Mouse (Mus musculus) small intestine, adult 2 months (tissue): ENCODE measurements around the gene Erbb3. TPM values are rescaled to one million over a fixed set of nuclear protein-coding genes. Genes with fewer than 3 reads are reported as not detected.
"Not testable (repeated sequence)": the region's sequence is repeated elsewhere in the genome, so short reads cannot be mapped to it uniquely, and the experiment has no call there.

ENCODE experiments used
- H3K27ac ChIP-seq: fragments of 200-500 bp; 2 replicates; pipeline ENCODE4 v1.5.1; 2012; ENCODE audit warnings: low read depth, low read length, control low read depth, inconsistent platforms; ENCODE audit not compliant: insufficient read depth
- H3K27me3 ChIP-seq: fragments of 200-500 bp; 2 replicates; pipeline ENCODE4 v1.6.1; 2012; ENCODE audit warnings: mild to moderate bottlenecking, moderate library complexity, low read length, inconsistent platforms; ENCODE audit not compliant: control insufficient read depth, insufficient read depth
- H3K36me3 ChIP-seq: fragments of 200-500 bp; 2 replicates; pipeline ENCODE4 v1.6.1; 2012; ENCODE audit warnings: mild to moderate bottlenecking, low read length, control low read depth, inconsistent platforms; ENCODE audit not compliant: control insufficient read depth, insufficient read depth
- H3K4me1 ChIP-seq: fragments of 200-500 bp; 2 replicates; pipeline ENCODE4 v1.6.1; 2012; ENCODE audit warnings: low read length, inconsistent platforms, mixed read lengths; ENCODE audit not compliant: control insufficient read depth, insufficient read depth, insufficient read length
- H3K4me3 ChIP-seq: fragments of 200-500 bp; 2 replicates; pipeline ENCODE4 v1.5.1; 2012; ENCODE audit warnings: low read depth, mild to moderate bottlenecking, control low read depth, inconsistent platforms, low read length, moderate library complexity
- CTCF ChIP-seq: fragments of 200-500 bp; IDR thresholded peaks from 2 replicates; pipeline ENCODE4 v1.5.1; 2012; ENCODE audit warnings: low read depth, mild to moderate bottlenecking, control low read depth, inconsistent platforms, low read length, moderate library complexity, mixed read lengths; ENCODE audit not compliant: insufficient replicate concordance, insufficient read length; ENCODE audit errors: extremely low read depth
- POLR2A ChIP-seq: fragments of 200-500 bp; IDR thresholded peaks from 2 replicates; pipeline ENCODE4 v1.6.1; 2012; ENCODE audit warnings: low read depth, mild to moderate bottlenecking, control low read depth, inconsistent platforms, low read length, moderate library complexity
- WGBS: fragments of 180-500 bp; shearing (Covaris S2); methylation state at CpG from one replicate; pipeline ENCODE4 v1.1.7; 2018; 5-methylcytosine and 5-hydroxymethylcytosine counted together
- polyA plus RNA-seq: library from polyadenylated mRNA; depleted of rRNA; stranded (reverse); fragments of >200 nt; gene quantifications from 2 replicates; pipeline ENCODE4 v1.2.3, GENCODE M21; 2012

Gene Erbb3
- polyA plus RNA-seq, 1 experiment: 127 TPM

- Histone ChIP-seq H3K4me1 (peaks cover 2% of the 10 kb centered on the region; the same call in 1 of the 2 replicates), H3K27ac (peak within 1 kb of the TSS; percentile 73), H3K27me3 (no peaks in the 10 kb centered on the region), H3K36me3 (peaks cover 13% of the 10 kb centered on the region), H3K4me3 (peak within 1 kb of the TSS; percentile 85)
- WGBS: under 1% methylated on average over 31 of the region's 31 CpGs
- TF ChIP-seq POLR2A (peak; percentile 95), CTCF (no peak)
Measured at GRCm38 (mm10) chr10:128548947-128549681, 40.3 kb downstream of the Erbb3 start, which contains the start of gene Rpl41. Rpl41 (minus strand) TSS chr10:128549305.

- peak overlapping the region; percentile 73 for H3K27ac ChIP-seq
- 2% methylated on average over 30 of the region's 30 CpGs for WGBS
- H3K4me3 ChIP-seq: peak overlapping the region; percentile 85
- H3K4me1 ChIP-seq, H3K27me3 ChIP-seq: not testable (repeated sequence)
- H3K36me3 ChIP-seq: peaks cover 20% of the 10 kb centered on the region
Measured at GRCm38 (mm10) chr10:128548051-128548791, 41.2 kb downstream of the Erbb3 start.

- under 1% methylated on average over 50 of the region's 50 CpGs for WGBS
- peaks cover 20% of the 10 kb centered on the region for H3K36me3 ChIP-seq
- no peaks in the 10 kb centered on the region for H3K27me3 ChIP-seq
- H3K4me3 ChIP-seq: peak within 1 kb of the TSS; percentile 85
- TF ChIP-seq CTCF: no peak
- peak within 1 kb of the TSS; percentile 87 for H3K27ac ChIP-seq
- H3K4me1 ChIP-seq: peaks cover 2% of the 10 kb centered on the region; the same call in 1 of the 2 replicates
Measured at GRCm38 (mm10) chr10:128547361-128548032, 42.0 kb downstream of the Erbb3 start, which contains the start of gene Zc3h10. Zc3h10 (minus strand) TSS chr10:128547774.

DNA sequence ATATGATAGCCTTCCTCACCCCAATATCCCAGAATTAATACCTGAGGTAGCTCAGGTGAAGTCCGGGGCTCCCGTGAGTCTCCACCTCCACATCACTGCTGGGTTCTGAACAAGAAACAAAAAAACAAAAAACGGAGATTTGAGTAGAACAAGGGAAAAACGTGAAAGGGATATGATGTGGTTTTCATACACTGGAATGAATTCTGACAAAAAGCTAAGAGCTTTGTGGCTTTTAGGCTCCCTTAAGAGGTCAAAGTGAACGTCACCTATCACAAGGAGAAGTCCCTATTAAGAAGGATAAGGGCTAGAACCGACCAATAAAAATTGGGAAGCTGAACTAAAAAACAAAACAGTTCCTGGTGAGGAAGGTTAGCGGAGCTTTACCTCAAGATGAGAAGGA, 42.7 kb downstream of the Erbb3 start:
- TF ChIP-seq CTCF: no peak
- no peak for TF ChIP-seq POLR2A
- peak overlapping the region; percentile 87 for H3K27ac ChIP-seq
- H3K4me3 ChIP-seq: peak overlapping the region; percentile 85
- peaks cover 2% of the 10 kb centered on the region; the same call in 1 of the 2 replicates for H3K4me1 ChIP-seq
- 3% methylated on average over 7 of the region's 7 CpGs for WGBS
- H3K27me3 ChIP-seq: no peaks in the 10 kb centered on the region
- H3K36me3 ChIP-seq: peaks cover 24% of the 10 kb centered on the region

- H3K27me3 ChIP-seq: no peaks in the 10 kb centered on the region
- H3K27ac ChIP-seq: peak overlapping the region; percentile 87
- H3K36me3 ChIP-seq: peaks cover 24% of the 10 kb centered on the region
- H3K4me3 ChIP-seq: no peak overlapping the region
- 3% methylated on average over 4 of the region's 4 CpGs for WGBS
- H3K4me1 ChIP-seq: peaks cover 2% of the 10 kb centered on the region; the same call in 1 of the 2 replicates
- no peak for TF ChIP-seq CTCF
- TF ChIP-seq POLR2A: no peak
Measured at GRCm38 (mm10) chr10:128546361-128546760, 43.1 kb downstream of the Erbb3 start.

- H3K27ac ChIP-seq: no peak overlapping the region
- H3K27me3 ChIP-seq: no peaks in the 10 kb centered on the region
- WGBS: 73% methylated on average over 3 of the region's 3 CpGs
- peaks cover 2% of the 10 kb centered on the region; the same call in 1 of the 2 replicates for H3K4me1 ChIP-seq
- no peak overlapping the region for H3K4me3 ChIP-seq
- TF ChIP-seq CTCF: no peak
- no peak for TF ChIP-seq POLR2A
- H3K36me3 ChIP-seq: peaks cover 24% of the 10 kb centered on the region
Measured at GRCm38 (mm10) chr10:128545570-128545898, 43.9 kb downstream of the Erbb3 start.
